12 mouse cellular contexts compared by ENCODE assay signal in genomic region chr11:107321819-107322218, GRCm38 (mm10).
"Had no signal": no experiment of that assay in that cellular context is flagged by ENCODE, and none has a peak within 500 bp of the region (broad histone marks: within the 10 kb centered on the region; RNA-seq: fewer than 3 reads in every experiment).

No protein-coding gene starts in this region.

- H3K27me3 ChIP-seq: limb, embryonic 15.5 days; liver, embryonic 15.5 days; midbrain, embryonic 12.5 days; neural tube, embryonic 15.5 days had no signal

- H3K27ac ChIP-seq: limb, embryonic 15.5 days; liver, embryonic 15.5 days; midbrain, embryonic 12.5 days; neural tube, embryonic 15.5 days had no signal

- H3K4me1 ChIP-seq: limb, embryonic 15.5 days had no signal

- H3K9me3 ChIP-seq: limb, embryonic 15.5 days; liver, embryonic 15.5 days; midbrain, embryonic 12.5 days; neural tube, embryonic 15.5 days had no signal

- H3K4me3 ChIP-seq: limb, embryonic 15.5 days; liver, embryonic 15.5 days; midbrain, embryonic 12.5 days; myocyte; neural tube, embryonic 15.5 days had no signal

- H3K36me3 ChIP-seq: liver, embryonic 15.5 days; neural tube, embryonic 15.5 days had no signal

- H3K9ac ChIP-seq: limb, embryonic 15.5 days; liver, embryonic 15.5 days; lung, embryonic 14.5 days; midbrain, embryonic 12.5 days; neural tube, embryonic 15.5 days had no signal

- H3K4me2 ChIP-seq: limb, embryonic 15.5 days; liver, embryonic 15.5 days; lung, embryonic 14.5 days; midbrain, embryonic 12.5 days; neural tube, embryonic 15.5 days had no signal

- DNase-seq: kidney, adult 11 months; kidney, postnatal 36 days; layer of hippocampus, adult 9-11 months; layer of hippocampus, postnatal 36 days; lung, embryonic 14.5 days; thymus, adult 18-20 months; thymus, postnatal 25 days had no signal
